Mouse (Mus musculus) fibroblast of lung, adult 2 months (primary cell): ENCODE results near the gene Tas2r118.

Experiments used
- DNase-seq: peaks from one replicate; pipeline ENCODE4 v3.0.0-alpha.2; 2011; ENCODE audit warnings: low read depth

Gene Tas2r118

DNA sequence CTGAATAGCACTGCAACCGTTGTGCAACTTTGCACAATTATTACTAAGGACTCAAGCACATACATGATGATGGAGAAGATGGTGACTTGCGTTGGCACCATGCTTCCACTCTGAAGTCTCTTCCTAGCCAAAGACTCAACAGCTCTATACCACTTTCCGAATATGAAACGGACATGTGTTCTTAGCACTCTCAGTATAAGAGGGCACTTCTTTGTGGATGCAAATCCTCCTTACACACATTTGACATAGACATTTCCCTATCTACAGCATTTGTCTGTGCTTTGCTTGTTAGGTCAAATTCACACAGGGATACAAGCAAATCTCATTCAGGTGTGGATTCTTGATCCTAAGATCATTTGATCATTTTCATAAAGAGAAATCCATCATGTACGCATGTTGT is at the start of gene Tas2r118:
Gene Tas2r118 (minus strand): TSS at position 101 of the 400 bp plus-strand sequence.
- DNase-seq, result no peak

- no peak for DNase-seq
These were observed 48.5 kb upstream of the Tas2r118 start for GRCm38 (mm10) chr6:24018320-24018719.

GRCm38 (mm10) chr6:23993276-23993675 is 23.4 kb upstream of the Tas2r118 start:
- no peak for DNase-seq

GRCm38 (mm10) chr6:23990687-23991387 is 21.0 kb upstream of the Tas2r118 start:
- no peak for DNase-seq

DNA sequence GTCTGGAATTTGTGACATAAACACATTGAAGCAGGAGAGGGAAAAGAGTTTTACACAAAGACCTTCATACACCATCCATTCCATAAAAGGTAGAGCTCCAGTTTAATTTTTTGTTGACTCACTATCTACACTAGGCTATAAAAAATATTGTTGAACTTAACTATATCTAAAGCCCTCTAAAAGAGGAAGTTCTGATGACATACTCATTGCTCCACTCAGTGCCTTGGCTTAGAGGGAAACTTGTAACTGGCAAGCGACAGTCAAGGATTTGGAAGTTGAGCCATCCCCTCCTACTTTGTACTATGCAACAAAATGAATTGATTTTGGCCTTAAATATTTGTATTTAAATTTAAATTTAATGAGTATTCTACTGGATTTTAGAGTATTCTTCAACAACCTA is 16.4 kb upstream of the Tas2r118 start:
- no peak for DNase-seq

- DNase-seq, result no peak
These were observed 2.9 kb downstream of the Tas2r118 start for GRCm38 (mm10) chr6:23966980-23967379.

- no peak for DNase-seq
These were observed 3.9 kb downstream of the Tas2r118 start for GRCm38 (mm10) chr6:23965925-23966324.

DNA sequence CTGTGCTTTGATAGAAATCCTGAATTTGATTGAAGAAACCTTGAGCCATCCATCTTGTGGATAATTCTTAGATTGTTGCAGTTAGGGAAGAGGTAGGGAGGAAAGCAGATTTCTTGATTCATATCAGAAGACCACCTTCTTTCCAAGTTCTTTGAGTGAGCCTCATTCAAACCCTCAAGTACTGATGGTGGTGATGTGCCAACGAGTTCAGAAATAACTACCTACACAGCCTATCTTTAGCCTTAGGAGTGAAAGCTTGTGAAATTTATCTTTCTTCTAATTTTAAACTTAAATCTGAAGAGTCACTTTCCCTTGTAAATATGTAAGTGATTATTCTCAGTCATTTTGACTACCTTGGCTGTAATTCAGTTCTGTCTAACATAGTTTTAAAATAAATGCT is 6.1 kb downstream of the Tas2r118 start:
- DNase-seq, result no peak

DNA sequence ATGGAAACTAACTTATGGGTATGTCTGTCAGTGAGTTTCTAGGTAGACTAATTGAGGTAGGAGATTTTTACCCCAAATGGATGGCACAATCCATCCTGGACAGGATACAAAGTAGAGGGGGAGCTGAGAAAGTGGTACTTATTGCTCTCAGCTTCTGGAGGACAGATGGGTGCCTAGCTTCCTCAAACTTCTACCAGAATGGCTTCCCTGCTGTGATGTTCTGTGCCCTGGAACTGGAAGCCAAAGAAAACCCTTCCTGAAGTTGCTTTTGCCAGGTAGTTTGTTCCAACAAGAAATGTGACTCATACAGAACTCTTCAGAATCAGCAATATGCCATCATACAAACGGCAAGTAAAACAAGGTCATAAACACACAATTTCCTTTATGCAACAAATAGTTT is 29.1 kb downstream of the Tas2r118 start:
- DNase-seq, result no peak

GRCm38 (mm10) chr6:23938575-23939488 is 31.0 kb downstream of the Tas2r118 start:
- DNase-seq, result no peak

DNA sequence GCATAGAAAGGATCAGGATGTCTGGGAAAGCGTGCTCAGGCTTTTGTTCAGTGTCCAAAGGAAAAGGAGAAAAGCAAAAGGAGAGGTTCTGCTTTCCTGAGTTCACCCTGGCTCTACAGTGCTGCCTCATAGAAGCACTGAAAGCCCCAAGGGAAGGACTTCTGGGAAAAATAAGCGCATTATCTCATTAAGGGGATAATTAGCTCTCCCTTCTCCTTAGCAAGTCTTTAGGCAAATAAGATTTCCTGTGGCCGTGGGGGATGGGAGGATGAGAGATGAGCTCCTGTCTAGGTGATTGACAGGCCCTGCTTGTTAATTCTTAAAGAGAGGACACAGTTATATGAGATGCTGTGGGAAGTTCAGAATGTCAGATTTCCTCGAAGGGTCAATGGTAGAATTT is 33.4 kb downstream of the Tas2r118 start:
- DNase-seq, result no peak

GRCm38 (mm10) chr6:23923806-23924205 is 46.1 kb downstream of the Tas2r118 start:
- DNase-seq, result no peak
